Mouse (Mus musculus) testis, adult 2 months (tissue): ENCODE data around the gene Clrn3. TPM values are rescaled to one million over a fixed set of nuclear protein-coding genes. Genes with fewer than 3 reads are reported as not detected.
"Not testable (repeated sequence)": the region's sequence is repeated elsewhere in the genome, so short reads cannot be mapped to it uniquely, and the experiment has no call there.

ENCODE experiments used
- H3K27ac ChIP-seq: fragments of 200-500 bp; 2 replicates; pipeline ENCODE4 v1.5.1; 2012; ENCODE audit warnings: low read depth, low read length; ENCODE audit not compliant: control insufficient read depth, insufficient read depth
- H3K27me3 ChIP-seq: fragments of 200-500 bp; 2 replicates; pipeline ENCODE4 v1.6.1; 2012; ENCODE audit warnings: mild to moderate bottlenecking, low read length, moderate library complexity; ENCODE audit not compliant: control insufficient read depth, insufficient read depth
- H3K36me3 ChIP-seq: fragments of 200-500 bp; 2 replicates; pipeline ENCODE4 v1.6.1; 2012; ENCODE audit warnings: mild to moderate bottlenecking, low read length; ENCODE audit not compliant: control insufficient read depth, insufficient read depth
- H3K4me1 ChIP-seq: fragments of 200-500 bp; 2 replicates; pipeline ENCODE4 v1.6.1; 2012; ENCODE audit warnings: low read length; ENCODE audit not compliant: control insufficient read depth, insufficient read depth
- H3K4me3 ChIP-seq: fragments of 200-500 bp; 2 replicates; pipeline ENCODE4 v1.5.1; 2012; ENCODE audit warnings: low read depth, mild to moderate bottlenecking, low read length, moderate library complexity, mixed read lengths; ENCODE audit not compliant: control insufficient read depth
- CTCF ChIP-seq: fragments of 200-500 bp; IDR thresholded peaks from 2 replicates; pipeline ENCODE4 v1.5.1; 2012; ENCODE audit warnings: low read depth, mild to moderate bottlenecking, inconsistent platforms, low read length, moderate library complexity; ENCODE audit not compliant: control insufficient read depth, insufficient read depth, insufficient replicate concordance
- POLR2A ChIP-seq: fragments of 200-500 bp; IDR thresholded peaks from 2 replicates; pipeline ENCODE4 v1.6.1; 2012; ENCODE audit warnings: low read depth, mild to moderate bottlenecking, inconsistent platforms, low read length, moderate library complexity; ENCODE audit not compliant: control insufficient read depth
- polyA plus RNA-seq: library from polyadenylated mRNA; depleted of rRNA; stranded (reverse); fragments of >200 nt; gene quantifications from 2 replicates; pipeline ENCODE4 v1.2.3, GENCODE M21; 2012

Gene Clrn3
- polyA plus RNA-seq, 1 experiment: not detected

DNA sequence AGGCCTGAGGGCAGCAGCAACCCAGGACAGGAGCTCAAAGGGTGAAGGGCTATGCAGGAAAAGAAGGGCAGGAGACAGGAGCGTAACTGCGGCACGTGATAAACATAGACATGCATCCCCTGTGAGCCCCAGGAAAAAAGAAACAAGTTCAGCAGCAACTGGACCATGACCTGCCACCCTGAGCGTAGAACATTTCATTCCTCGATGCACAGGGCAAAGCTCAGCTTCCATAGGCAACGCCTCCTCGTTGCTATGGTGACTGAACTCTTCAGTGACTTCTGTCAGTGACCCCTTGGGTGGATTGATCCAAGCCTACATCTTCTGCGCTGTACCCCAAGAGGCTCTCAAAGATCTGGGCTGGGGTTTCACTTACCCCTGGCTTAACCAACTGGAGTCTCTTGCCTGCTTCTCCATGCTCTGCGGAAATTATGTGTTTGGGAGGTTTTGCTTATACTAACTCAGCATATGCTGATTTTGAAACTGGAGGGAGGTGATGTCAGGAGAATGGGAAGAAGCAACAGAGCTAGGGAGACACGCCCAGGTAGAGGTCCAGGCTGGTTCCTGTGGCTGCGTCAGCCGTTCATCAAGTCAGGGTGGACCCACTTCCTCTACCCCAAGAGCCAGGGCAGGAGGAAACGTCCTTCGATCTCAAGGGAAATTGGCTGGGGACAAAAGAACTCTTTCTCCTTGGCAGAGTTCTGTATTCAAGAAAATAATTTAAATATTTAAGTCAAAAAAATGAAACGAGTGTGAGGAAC lies 6.5 kb downstream of the Clrn3 start:
- H3K36me3 ChIP-seq: no peaks in the 10 kb centered on the region
- H3K27ac ChIP-seq: no peak overlapping the region
- no peaks in the 10 kb centered on the region for H3K4me1 ChIP-seq
- H3K27me3 ChIP-seq: no peaks in the 10 kb centered on the region
- TF ChIP-seq POLR2A (no peak), CTCF (no peak)
- no peak overlapping the region for H3K4me3 ChIP-seq

DNA sequence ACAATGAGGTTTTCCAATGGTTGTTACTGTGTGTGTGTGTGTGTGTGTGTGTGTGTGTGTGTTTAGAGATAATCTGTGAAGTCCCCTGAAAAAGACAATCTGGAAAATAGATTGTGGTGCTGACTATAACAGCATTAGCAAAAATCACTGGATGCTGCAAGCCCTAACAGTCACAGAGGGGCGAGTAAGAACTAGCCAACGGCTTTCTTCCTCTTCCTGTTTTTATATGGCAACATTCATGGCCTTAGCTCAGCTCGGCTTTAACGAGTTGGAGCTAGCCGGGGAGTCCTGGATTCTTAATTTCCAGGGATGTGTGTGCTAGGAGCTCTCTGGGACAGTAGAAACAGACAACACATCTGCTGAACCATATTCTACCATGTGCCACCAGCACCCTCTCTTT lies 8.2 kb downstream of the Clrn3 start:
- no peak for TF ChIP-seq POLR2A

DNA sequence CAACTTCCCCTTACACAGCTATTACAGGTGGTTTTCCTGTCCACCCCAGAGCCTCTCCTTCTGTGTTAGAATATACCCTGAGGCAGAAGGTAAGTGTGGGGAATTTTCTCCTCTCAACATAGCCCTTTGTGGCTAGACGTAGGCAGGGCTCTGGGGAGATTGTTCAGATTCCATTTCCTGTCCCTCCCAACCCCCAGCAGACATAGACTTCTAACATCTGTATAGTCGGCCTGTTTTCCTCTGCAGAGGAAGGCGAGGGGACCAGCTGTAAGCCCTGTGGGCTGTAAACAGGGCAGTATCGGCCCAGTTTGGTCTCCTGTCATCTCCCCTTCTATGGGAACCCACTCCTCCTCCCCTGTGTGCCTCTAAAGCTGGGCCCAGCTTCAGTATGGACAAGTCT lies 11.3 kb downstream of the Clrn3 start:
- H3K27ac ChIP-seq: no peak overlapping the region
- H3K4me3 ChIP-seq: no peak overlapping the region
- H3K36me3 ChIP-seq: no peaks in the 10 kb centered on the region
- no peak for TF ChIP-seq POLR2A
- TF ChIP-seq CTCF: no peak
- H3K4me1 ChIP-seq: no peaks in the 10 kb centered on the region
- no peaks in the 10 kb centered on the region for H3K27me3 ChIP-seq

More for the DNA sequence above, 8.2 kb downstream of the Clrn3 start:
- no peaks in the 10 kb centered on the region for H3K27me3 ChIP-seq
- no peak overlapping the region for H3K4me3 ChIP-seq
- no peak overlapping the region for H3K27ac ChIP-seq
- H3K36me3 ChIP-seq: no peaks in the 10 kb centered on the region
- H3K4me1 ChIP-seq: no peaks in the 10 kb centered on the region

DNA sequence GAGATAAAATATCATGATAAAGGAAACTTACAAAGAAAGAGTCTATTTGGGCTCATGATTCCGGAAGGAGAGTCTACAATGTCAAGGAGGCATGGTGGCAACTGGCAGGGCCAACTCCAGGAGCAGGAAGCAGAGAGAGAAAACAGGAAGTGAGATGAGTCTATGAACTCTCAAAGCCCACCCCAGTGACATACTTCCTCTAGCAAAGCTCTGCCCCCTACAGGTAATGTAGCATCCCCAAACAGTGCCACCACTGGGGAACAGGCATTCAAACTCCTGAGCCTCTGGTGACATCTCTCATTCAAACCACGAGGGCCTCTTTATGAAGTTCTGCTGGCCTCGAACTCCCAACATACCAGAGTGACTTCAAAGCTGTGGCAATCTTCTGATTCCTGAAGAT lies 16.7 kb downstream of the Clrn3 start:
- TF ChIP-seq POLR2A (no peak), CTCF (no peak)
- H3K4me3 ChIP-seq: no peak overlapping the region
- no peaks in the 10 kb centered on the region for H3K27me3 ChIP-seq
- H3K4me1 ChIP-seq: no peaks in the 10 kb centered on the region
- no peak overlapping the region for H3K27ac ChIP-seq
- no peaks in the 10 kb centered on the region for H3K36me3 ChIP-seq

DNA sequence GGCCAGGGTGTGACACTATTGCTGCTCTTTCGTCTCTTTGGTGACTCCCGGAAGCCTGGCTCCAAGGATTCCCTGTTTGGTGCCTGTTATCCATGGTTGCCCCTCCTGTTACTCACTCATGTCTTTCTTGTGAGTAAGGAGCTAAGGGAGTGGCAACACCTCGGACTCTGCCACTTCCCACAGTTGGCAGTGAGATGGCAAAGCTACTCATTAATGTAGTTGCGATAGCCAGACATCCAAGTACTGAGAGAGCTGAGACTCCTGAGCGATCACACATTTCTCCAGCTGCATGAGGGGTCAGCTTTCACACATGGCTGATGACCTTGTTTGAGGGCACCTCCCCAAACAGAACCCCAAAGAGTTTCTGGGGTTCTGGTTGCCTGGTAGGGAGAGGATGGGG lies 18.0 kb downstream of the Clrn3 start:
- H3K4me1 ChIP-seq: no peaks in the 10 kb centered on the region
- no peaks in the 10 kb centered on the region for H3K36me3 ChIP-seq
- no peak for TF ChIP-seq POLR2A
- no peak for TF ChIP-seq CTCF
- no peak overlapping the region for H3K27ac ChIP-seq
- no peaks in the 10 kb centered on the region for H3K27me3 ChIP-seq
- no peak overlapping the region for H3K4me3 ChIP-seq

DNA sequence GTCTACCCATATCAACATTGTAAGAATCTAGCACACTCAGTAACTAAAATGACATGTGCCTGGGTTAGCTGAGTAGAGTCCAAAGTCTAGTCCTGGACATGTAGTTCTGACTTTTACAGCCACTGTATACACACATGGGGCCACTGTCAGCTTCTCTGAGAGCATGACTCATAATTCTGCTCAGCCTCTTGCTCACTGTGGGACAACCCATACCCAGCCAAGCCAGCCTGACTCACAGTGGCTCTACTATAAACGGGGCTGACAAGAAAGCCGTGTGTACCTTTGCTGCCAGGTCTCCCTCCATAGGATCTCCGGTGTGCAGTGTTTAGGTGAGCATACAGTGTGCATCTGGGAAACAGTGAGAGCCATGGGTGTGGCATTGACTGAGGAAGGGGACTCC lies 19.2 kb downstream of the Clrn3 start:
- TF ChIP-seq CTCF: no peak
- no peak for TF ChIP-seq POLR2A
- H3K4me1 ChIP-seq: no peaks in the 10 kb centered on the region
- H3K36me3 ChIP-seq: no peaks in the 10 kb centered on the region
- no peak overlapping the region for H3K4me3 ChIP-seq
- H3K27ac ChIP-seq: no peak overlapping the region
- no peaks in the 10 kb centered on the region for H3K27me3 ChIP-seq

DNA sequence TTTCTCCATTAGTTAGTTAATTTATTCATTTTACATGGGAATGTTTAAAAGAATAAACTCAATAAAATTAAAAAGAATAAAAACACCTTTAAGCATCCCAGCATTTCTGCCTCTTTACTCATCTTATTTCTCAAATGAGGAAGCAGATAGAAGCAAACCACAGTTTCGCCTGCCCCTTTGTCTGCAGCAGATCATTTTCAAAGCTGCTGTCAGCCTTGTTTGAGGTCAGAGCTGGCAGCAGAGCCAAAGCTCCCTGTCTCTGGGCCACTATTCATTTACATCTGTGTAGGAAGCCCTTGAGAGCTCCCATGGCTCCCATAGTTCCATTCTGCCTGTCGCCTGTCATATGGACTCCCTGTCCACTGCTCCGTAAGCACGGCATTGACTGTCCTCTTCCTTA lies 19.9 kb downstream of the Clrn3 start:
- H3K27ac ChIP-seq: no peak overlapping the region
- H3K4me3 ChIP-seq: no peak overlapping the region
- H3K36me3 ChIP-seq: no peaks in the 10 kb centered on the region
- TF ChIP-seq CTCF (no peak), POLR2A (no peak)
- no peaks in the 10 kb centered on the region for H3K27me3 ChIP-seq
- H3K4me1 ChIP-seq: no peaks in the 10 kb centered on the region

DNA sequence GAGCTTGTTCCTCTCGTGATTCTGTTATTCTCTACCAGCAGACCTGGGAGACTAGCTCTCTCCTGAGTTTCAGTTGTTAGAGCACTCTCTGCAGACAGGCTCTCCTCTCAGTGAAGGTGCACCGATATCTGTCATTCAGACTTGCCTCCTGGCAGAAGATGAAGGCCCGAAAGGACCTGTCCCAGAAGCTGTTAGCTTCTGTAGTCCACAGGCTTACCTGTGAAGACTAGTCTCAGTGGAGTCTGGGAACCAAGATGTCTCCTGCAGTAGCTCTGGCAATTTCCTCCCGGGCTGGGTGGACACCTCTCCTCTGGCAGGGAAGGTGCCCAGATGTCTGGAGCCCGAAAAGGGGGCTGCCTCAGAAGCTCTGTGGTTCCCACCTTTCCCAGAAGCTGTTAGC lies 21.9 kb downstream of the Clrn3 start:
- H3K4me3 ChIP-seq, H3K36me3 ChIP-seq, H3K27ac ChIP-seq, H3K4me1 ChIP-seq, H3K27me3 ChIP-seq: not testable (repeated sequence)

DNA sequence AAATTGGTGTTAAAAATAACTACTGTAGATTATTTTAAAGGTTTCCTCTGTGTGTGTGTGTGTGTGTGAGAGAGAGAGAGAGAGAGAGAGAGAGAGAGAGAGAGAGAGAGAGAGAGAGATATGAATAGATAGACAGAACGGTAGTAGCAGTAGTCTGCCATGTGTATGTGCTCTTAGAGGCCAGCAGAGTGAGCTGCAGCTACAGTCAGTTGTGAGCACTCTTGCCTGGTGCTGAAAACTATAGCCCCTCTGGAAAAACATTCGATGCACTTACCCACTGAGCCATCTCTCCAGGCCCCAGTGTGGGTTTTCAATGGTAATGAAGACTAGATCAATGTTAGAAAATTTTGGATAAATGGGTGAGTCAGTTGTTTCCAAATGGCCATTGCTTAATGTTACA lies 29.1 kb downstream of the Clrn3 start:
- TF ChIP-seq POLR2A: no peak
- no peak for TF ChIP-seq CTCF
- no peaks in the 10 kb centered on the region for H3K36me3 ChIP-seq
- H3K4me3 ChIP-seq: no peak overlapping the region
- no peak overlapping the region for H3K27ac ChIP-seq
- no peaks in the 10 kb centered on the region for H3K4me1 ChIP-seq
- H3K27me3 ChIP-seq: no peaks in the 10 kb centered on the region
